Mouse (Mus musculus) brain, embryonic 14.5 days (tissue): Measurements from ENCODE around the gene Gpx3.

Experiments used
- CTCF ChIP-seq: fragments of 200-500 bp; IDR thresholded peaks from 2 replicates; pipeline ENCODE4 v1.5.1; 2012; ENCODE audit warnings: inconsistent platforms, mild to moderate bottlenecking, moderate library complexity, borderline replicate concordance; ENCODE audit not compliant: insufficient read depth, insufficient read length; ENCODE audit errors: extremely low read depth
- POLR2A ChIP-seq: fragments of 200-500 bp; IDR thresholded peaks from 2 replicates; pipeline ENCODE4 v1.6.1; 2012; ENCODE audit warnings: mild to moderate bottlenecking, inconsistent platforms, borderline replicate concordance; ENCODE audit not compliant: poor library complexity, insufficient read depth, insufficient read length, severe bottlenecking; ENCODE audit errors: extremely low read depth

- TF ChIP-seq CTCF (no peak), POLR2A (no peak)
These were observed 3.7 kb downstream of the Gpx3 start for GRCm38 (mm10) chr11:54905931-54906330.
